Mouse (Mus musculus) R1 (cell line): ENCODE measurements around the gene Olfr1009.
"Not testable (repeated sequence)": the region's sequence is repeated elsewhere in the genome, so short reads cannot be mapped to it uniquely, and the experiment has no call there.

Experiments used
- DNase-seq: peaks from one replicate; pipeline ENCODE4 v3.0.0-alpha.2; 2018; ENCODE audit warnings: low read depth, low spot score

Olfr1009 gene

DNA sequence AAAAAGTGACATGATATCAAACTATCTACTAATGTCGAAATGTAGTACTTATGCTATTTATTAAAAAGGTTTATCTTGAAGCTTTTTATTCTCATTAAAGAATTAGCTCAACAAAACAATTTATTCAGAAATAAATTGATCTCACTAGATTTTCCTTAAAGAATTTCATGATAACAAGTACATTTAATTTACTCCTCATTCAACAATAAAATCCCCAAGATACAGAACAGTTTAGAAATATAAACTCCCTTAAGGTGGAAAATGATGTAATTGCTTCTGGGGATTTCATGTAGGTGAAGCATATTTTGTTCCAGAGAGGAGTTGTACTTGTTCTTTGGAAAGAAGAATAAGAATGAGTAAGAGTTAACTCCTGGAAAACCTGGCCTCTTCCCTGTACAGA is at the start of gene Olfr1009:
Gene Olfr1009 (plus strand): TSS at position 301 of the 400 bp plus-strand sequence.
- no peak for DNase-seq

DNA sequence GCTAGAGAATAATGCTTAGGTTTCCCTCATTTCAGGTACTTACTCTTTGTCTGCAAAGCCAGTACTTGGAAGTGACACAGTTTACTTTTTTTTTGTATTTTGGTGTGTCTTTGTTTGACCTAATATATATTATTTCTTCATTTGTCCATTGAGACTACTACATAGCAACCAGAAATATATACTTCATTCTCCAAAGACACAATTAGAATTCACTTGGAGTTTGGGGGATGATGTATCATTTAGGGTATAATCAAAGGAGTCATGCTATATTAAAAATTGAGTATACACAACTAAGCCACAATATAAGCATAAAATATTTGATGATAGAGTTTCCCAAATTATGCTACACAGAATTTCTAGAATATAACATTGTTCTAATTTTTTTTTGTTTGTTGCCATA is 36.6 kb upstream of the Olfr1009 start, which contains the start of gene Olfr1006:
Gene Olfr1006 (minus strand): TSS at position 101 of the 400 bp plus-strand sequence.
- DNase-seq: no peak

DNA sequence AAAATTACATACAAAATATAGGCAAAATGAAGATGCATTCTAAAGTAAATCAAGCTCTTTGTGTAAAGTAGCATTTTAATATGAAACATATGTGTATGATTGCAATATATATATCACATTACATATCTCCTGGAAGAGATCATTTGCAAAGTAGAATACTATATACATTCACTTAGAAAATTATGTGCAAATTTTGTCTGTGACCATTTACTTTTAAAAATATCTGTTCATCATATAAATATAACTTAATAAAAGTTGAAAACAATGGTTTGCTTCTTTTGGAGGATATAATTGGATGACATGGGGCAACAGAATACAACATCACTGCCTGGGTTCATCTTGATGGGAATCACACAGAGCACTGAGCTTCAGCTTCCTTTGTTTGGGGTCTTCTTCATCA is 26.1 kb upstream of the Olfr1009 start, which contains the start of gene Olfr1008:
Gene Olfr1008 (plus strand): TSS at position 301 of the 400 bp plus-strand sequence.
- DNase-seq: no peak

DNA sequence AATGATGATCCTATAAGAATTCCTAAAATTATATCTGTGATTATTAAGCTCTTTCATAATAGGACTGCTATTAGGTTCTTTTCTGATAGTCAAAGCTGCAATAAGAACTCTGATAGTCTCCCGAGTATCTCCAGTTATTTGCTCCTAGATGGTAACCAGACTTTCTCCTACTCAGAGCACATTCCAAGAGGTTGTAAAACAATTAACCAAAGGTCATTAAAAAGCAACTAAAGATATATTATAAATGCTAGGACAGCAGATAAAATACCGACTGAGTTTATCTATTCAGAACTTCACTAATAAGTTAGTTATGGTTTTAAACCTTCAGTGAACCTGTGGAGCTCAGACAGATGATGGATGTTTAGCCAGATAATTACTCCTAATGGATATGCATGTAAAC is 4.5 kb upstream of the Olfr1009 start:
- DNase-seq: not testable (repeated sequence)

DNA sequence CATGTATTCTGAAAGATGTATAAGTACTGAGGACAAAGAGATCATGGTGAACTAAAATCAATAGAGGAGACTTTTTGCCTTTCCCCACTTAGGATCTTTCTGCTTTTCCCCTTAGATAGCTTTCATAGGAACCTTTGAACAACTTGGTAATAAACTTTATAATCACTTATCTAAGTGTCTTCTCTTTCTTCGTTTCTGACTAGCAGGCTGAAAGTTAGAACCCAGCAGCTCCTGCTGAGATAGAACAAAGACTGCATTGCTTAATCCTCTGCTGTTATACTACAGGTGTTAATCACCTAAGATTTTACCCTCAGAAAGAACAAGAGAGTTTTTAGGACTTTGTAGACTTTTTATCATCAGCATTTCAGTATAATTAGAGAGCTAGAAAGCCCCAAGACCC is 4.1 kb upstream of the Olfr1009 start:
- DNase-seq: no peak

DNA sequence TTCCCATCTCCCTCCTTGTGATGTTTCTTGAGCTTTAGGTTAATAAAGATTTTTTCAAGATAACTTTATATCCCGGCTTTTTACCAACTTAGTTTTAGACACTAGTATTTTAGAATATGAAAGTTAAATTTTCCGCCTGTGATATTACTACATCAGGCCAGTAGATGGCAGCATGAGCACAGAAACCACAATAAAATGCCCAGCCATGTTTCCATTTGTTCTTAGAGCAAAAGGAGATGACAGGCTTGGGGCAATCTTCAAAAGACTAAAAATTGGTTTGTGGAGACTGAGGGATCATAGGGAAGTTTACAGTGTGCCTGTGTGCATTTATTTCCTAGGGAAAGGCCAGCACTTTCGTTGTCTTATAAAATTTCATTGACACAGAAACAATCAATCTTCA is 10.6 kb downstream of the Olfr1009 start:
- peak; percentile 11 for DNase-seq

DNA sequence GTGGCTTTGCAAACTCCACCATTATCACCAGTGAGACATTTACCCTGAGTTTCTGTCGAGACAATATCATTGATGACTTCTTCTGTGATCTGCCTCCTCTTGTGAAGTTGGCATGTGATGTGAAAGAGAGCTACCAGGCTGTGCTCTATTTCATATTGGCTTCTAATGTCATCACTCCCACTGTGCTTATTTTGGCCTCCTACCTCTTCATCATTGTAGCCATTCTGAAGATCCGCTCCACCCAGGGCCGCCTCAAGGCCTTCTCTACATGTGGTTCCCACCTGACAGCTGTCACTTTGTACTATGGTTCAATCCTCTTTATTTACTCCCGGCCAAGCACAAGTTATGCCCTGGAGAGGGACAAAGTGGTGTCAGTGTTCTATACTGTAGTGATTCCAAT is 38.6 kb downstream of the Olfr1009 start:
- no peak for DNase-seq

DNA sequence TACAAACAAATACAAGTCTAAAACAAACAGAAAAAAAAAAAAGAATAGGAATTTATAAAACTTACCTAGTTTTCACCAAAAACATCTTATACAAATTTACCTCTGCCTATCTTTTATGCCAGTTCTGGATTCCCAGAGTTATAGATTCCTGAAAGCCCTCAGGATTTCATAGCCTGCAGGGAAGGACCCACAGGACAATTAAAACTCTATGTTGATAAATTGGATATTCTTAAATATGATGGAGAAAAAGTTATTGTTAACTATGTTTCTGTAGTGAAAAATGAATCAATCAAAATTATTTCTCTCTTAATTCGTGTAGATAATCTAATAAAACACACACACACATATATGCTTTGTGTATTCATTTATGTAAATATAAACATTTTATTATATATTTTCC is 47.4 kb downstream of the Olfr1009 start, which contains the start of gene Olfr1012:
Gene Olfr1012 (minus strand): TSS at position 101 of the 400 bp plus-strand sequence.
- DNase-seq: no peak

DNA sequence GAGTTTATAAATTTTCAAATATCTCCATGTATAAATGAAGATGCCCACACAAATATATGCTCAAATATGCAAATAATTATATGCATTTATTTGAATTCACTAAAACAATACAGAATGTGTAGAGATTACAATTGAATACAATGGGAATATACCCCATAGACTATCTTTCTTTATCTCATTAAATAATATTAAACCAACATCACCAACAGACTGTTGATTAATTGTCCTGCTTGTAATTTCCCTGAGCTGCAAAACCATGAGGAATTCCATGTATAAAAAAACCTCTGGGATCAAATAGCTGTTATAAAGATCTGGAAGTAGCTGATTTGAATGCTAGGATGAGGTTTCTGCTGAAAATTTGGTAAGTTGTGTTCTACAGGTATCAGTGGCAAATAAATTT is 51.6 kb downstream of the Olfr1009 start, which contains the start of gene Olfr1013:
Gene Olfr1013 (plus strand): TSS at position 301 of the 400 bp plus-strand sequence.
- DNase-seq: no peak

DNA sequence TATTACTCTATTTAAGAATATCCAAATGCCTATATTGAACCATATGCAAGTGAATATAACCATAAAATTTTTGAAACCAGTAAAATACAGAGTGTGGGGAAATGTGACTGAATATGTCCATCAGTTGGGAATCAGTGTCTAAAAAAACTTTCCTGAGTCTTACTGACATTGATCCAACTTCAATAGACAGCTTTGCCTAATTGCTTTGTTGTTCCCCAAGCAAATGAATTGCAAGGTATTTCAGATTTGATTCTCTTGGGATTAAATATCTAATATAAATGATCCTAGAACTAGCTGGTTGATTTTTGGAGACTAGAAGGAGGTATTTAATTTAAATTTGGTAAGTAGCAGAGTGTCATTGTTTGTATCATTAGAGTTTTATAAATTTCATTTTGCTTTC is 57.2 kb downstream of the Olfr1009 start, which contains the start of gene Olfr1014:
Gene Olfr1014 (plus strand): TSS at position 301 of the 400 bp plus-strand sequence.
- DNase-seq: no peak
